Mouse (Mus musculus): ENCODE measurements around the gene Zfp277.

- TF ChIP-seq CTCF (IDR thresholded peaks at IDR 0.05; ENCODE audit: low read depth, low read length) (no peak), POLR2A (IDR thresholded peaks at IDR 0.05; ENCODE audit: insufficient read depth, low read length) (no peak), EP300 (IDR thresholded peaks at IDR 0.05; ENCODE audit: insufficient read depth, low read depth, low read length) (no peak)
These were observed 28.0 kb upstream of the Zfp277 start for GRCm38 (mm10) chr12:40473709-40474108.
